Mouse (Mus musculus) heart, embryonic 15.5 days (tissue): ENCODE results near the gene Rxfp3. TPM values are rescaled to one million over a fixed set of nuclear protein-coding genes. Genes with fewer than 3 reads are reported as not detected.

Experiments
- ATAC-seq: fragments of 200-750 bp; cut with Nextera tagmentation; replicated peaks from 2 replicates; pipeline ENCODE4 v1.8.0; 2017; ENCODE audit warnings: low read depth, moderate TSS enrichment; ENCODE audit not compliant: insufficient number of reproducible peaks, insufficient read depth, low FRiP score
- H3K27ac ChIP-seq: fragments of 300-500 bp; sonication (generic); 2 replicates; pipeline ENCODE4 v1.5.1; 2015; ENCODE audit warnings: mild to moderate bottlenecking, inconsistent platforms
- H3K27me3 ChIP-seq: fragments of 300-500 bp; sonication (generic); 2 replicates; pipeline ENCODE4 v1.6.1; 2015; ENCODE audit warnings: inconsistent platforms
- H3K36me3 ChIP-seq: fragments of 300-500 bp; sonication (generic); 2 replicates; pipeline ENCODE4 v1.6.1; 2015; ENCODE audit warnings: mild to moderate bottlenecking, inconsistent platforms
- H3K4me1 ChIP-seq: fragments of 300-500 bp; sonication (generic); replicated peaks from 2 replicates; pipeline ENCODE4 v1.6.1; 2015; ENCODE audit warnings: inconsistent platforms
- H3K4me2 ChIP-seq: fragments of 300-500 bp; sonication (generic); 2 replicates; pipeline ENCODE4 v1.6.1; 2015; ENCODE audit warnings: inconsistent platforms, mild to moderate bottlenecking, moderate library complexity
- H3K4me3 ChIP-seq: fragments of 300-500 bp; sonication (generic); 2 replicates; pipeline ENCODE4 v1.5.1; 2015; ENCODE audit warnings: mild to moderate bottlenecking, inconsistent platforms
- H3K9ac ChIP-seq: fragments of 300-500 bp; sonication (generic); 2 replicates; pipeline ENCODE4 v1.6.1; 2015; ENCODE audit warnings: mild to moderate bottlenecking, inconsistent platforms
- H3K9me3 ChIP-seq: fragments of 300-500 bp; sonication (generic); replicated peaks from 2 replicates; pipeline ENCODE4 v1.6.1; 2016; ENCODE audit warnings: inconsistent platforms
- WGBS: fragments of 180-500 bp; shearing (Covaris S2); methylation state at CpG from one replicate; pipeline ENCODE4 v1.1.7; 2015; ENCODE audit warnings: mixed read lengths; 5-methylcytosine and 5-hydroxymethylcytosine counted together
- polyA plus RNA-seq: library from polyadenylated mRNA; unstranded; fragments of >200 nt; fragmentation: Nextera tagmentation; extraction: Ambion mirVana; gene quantifications from 2 replicates; pipeline ENCODE4 v1.2.1, GENCODE M21; 2015

Rxfp3 gene
- polyA plus RNA-seq = 0.04 TPM in 1 of 2 replicates, not detected in the other

DNA sequence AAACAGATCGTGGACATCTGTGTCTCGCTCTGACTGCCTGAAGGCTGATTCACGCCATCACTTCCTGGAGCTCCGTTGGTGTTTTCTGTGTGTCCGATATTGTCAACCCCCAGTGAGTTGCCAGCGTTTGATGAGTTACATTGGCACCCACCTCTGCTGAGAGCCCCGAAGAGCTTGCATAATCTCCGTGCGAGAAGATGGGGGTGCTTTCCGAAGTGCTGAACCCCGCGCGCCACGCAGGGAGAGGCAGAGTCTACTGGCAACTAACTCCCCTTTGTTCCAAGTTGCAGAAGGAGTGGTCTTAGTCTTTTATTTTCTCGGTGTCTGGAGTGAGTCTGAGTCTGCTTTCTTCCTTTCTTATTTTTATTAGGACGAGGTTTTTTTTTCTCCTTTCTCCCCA lies at the start of gene Rxfp3:
Gene Rxfp3 (minus strand): TSS at position 281 of the 400 bp plus-strand sequence.
- Histone ChIP-seq H3K4me2 (peak within 1 kb of the TSS; percentile 58), H3K27me3 (peaks cover 50% of the 10 kb centered on the region), H3K9ac (no peak within 1 kb of the TSS), H3K4me1 (peaks cover 16% of the 10 kb centered on the region), H3K27ac (no peak within 1 kb of the TSS), H3K9me3 (no peaks in the 10 kb centered on the region), H3K4me3 (peak within 1 kb of the TSS; percentile 43), H3K36me3 (no peaks in the 10 kb centered on the region)
- 4% methylated on average over 16 of the region's 16 CpGs for WGBS
- ATAC-seq = no peak

DNA sequence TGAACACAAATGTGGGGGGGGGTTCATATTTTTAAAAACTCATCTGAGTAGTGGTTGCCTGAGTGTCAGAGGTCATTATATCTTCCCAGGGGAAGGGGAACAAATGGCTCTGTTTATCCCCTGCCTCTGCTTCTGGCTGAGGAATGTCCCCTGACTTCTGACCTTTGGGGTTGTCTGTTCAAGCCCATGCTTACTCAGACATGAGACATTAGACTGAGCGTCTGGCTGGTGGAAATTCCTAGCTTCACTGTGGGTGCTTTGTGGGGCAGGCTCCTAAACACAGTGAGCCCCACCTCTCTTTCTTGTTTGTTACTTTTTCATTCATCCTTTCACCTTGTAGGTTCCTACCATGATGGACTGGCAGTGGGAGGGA lies 47.2 kb upstream of the Rxfp3 start:
- Histone ChIP-seq H3K27ac (no peak overlapping the region), H3K27me3 (no peaks in the 10 kb centered on the region), H3K4me3 (no peak overlapping the region), H3K9me3 (no peaks in the 10 kb centered on the region), H3K9ac (no peak overlapping the region), H3K4me2 (no peak overlapping the region), H3K4me1 (0 out of 2 replicates have a peak, but pooled peaks cover 2% of the 10 kb centered on the region), H3K36me3 (no peaks in the 10 kb centered on the region)
- WGBS = 34% methylated on average over 1 of the region's 1 CpGs
- ATAC-seq = no peak

DNA sequence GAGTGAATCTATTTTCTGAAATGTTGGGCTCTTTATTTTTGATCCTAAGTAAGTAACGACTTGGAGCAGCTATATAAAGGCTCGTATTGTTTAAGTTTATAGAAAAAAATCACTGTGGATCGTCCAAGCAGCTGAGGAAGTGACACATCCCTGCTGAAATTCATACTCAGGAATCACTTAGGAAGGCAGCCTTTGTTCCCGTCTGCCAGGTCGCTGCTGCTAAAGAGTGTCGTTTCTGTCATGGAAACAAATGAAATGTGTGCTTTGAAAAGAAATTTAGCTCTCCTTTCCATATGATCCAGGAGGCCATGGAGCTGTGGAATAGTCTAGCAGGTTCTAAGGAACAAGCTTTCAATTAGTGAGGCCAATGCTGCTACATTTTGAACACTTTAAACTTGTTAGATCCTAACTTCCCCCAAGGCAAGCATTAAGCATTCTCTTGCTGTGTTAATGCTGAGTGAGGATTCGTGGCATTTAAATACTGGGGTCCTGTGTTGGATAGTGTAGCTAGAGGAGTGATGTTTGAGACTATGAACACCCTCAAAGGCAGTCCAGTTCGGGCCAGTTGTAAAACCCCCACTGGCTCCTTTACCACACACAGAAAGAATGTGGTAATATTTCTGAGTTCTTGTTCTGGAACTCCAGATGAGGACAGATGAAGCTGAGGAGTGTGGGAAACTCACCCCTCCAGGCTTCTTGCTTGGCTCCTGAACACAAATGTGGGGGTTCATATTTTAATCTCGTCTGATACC lies 46.6 kb upstream of the Rxfp3 start:
- no peak overlapping the region for H3K4me2 ChIP-seq
- H3K36me3 ChIP-seq = no peaks in the 10 kb centered on the region
- no peak for ATAC-seq
- 0 out of 2 replicates have a peak, but pooled peaks cover 2% of the 10 kb centered on the region for H3K4me1 ChIP-seq
- H3K27me3 ChIP-seq = no peaks in the 10 kb centered on the region
- no peak overlapping the region for H3K9ac ChIP-seq
- peak overlapping the region; percentile 40 for H3K27ac ChIP-seq
- no peak overlapping the region for H3K4me3 ChIP-seq
- no peaks in the 10 kb centered on the region for H3K9me3 ChIP-seq
- 42% methylated on average over 9 of the region's 9 CpGs for WGBS

DNA sequence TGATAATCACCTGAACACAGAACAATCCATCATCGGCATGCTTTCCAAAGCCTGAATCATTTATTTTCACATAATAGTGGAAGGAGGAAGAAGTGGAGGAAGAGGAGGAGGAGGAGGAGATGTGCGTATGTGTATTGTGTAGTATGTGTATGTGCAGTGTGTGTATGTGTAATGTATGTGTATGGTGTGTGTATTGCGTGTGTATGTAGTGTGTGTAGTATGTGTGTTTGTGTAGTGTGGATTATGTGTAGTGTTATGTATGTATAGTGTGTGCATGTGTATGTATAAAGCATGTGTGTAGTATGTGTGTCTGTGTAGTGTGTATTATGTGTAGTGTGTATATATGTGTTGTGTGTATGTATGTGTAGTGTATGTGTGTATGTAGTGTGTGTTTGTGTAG lies 45.9 kb upstream of the Rxfp3 start:
- Histone ChIP-seq H3K9ac (no peak overlapping the region), H3K4me2 (no peak overlapping the region), H3K27ac (no peak overlapping the region), H3K36me3 (no peaks in the 10 kb centered on the region), H3K4me1 (0 out of 2 replicates have a peak, but pooled peaks cover 2% of the 10 kb centered on the region), H3K9me3 (no peaks in the 10 kb centered on the region), H3K4me3 (no peak overlapping the region), H3K27me3 (no peaks in the 10 kb centered on the region)
- no peak for ATAC-seq
- 91% methylated on average over 3 of the region's 3 CpGs for WGBS

GRCm38 (mm10) chr15:11082961-11083569 lies 45.3 kb upstream of the Rxfp3 start:
- H3K4me1 ChIP-seq = 0 out of 2 replicates have a peak, but pooled peaks cover 2% of the 10 kb centered on the region
- H3K27ac ChIP-seq = no peak overlapping the region
- 76% methylated on average over 8 of the region's 8 CpGs for WGBS
- H3K4me2 ChIP-seq = no peak overlapping the region
- no peak overlapping the region for H3K9ac ChIP-seq
- H3K27me3 ChIP-seq = no peaks in the 10 kb centered on the region
- ATAC-seq = no peak
- H3K9me3 ChIP-seq = no peaks in the 10 kb centered on the region
- no peak overlapping the region for H3K4me3 ChIP-seq
- H3K36me3 ChIP-seq = no peaks in the 10 kb centered on the region

- H3K4me1 ChIP-seq = no peaks in the 10 kb centered on the region
- no peaks in the 10 kb centered on the region for H3K36me3 ChIP-seq
- H3K27ac ChIP-seq = no peak overlapping the region
- ATAC-seq = no peak
- 83% methylated on average over 3 of the region's 3 CpGs for WGBS
- H3K4me3 ChIP-seq = no peak overlapping the region
- no peaks in the 10 kb centered on the region for H3K9me3 ChIP-seq
- H3K9ac ChIP-seq = no peak overlapping the region
- H3K4me2 ChIP-seq = no peak overlapping the region
- H3K27me3 ChIP-seq = no peaks in the 10 kb centered on the region
Observed at GRCm38 (mm10) chr15:11075726-11076361, 38.1 kb upstream of the Rxfp3 start.

- H3K9ac ChIP-seq = no peak overlapping the region
- no peak overlapping the region for H3K4me2 ChIP-seq
- 74% methylated on average over 7 of the region's 7 CpGs for WGBS
- H3K4me3 ChIP-seq = no peak overlapping the region
- H3K27me3 ChIP-seq = no peaks in the 10 kb centered on the region
- H3K4me1 ChIP-seq = peaks cover 9% of the 10 kb centered on the region
- ATAC-seq = no peak
- H3K36me3 ChIP-seq = no peaks in the 10 kb centered on the region
- no peaks in the 10 kb centered on the region for H3K9me3 ChIP-seq
- H3K27ac ChIP-seq = no peak overlapping the region
Observed at GRCm38 (mm10) chr15:11067891-11068290, 30.1 kb upstream of the Rxfp3 start.

GRCm38 (mm10) chr15:11066299-11066698 lies 28.5 kb upstream of the Rxfp3 start:
- Histone ChIP-seq H3K27me3 (no peaks in the 10 kb centered on the region), H3K36me3 (no peaks in the 10 kb centered on the region), H3K4me1 (peaks cover 9% of the 10 kb centered on the region), H3K4me3 (peak overlapping the region; percentile 54), H3K9me3 (no peaks in the 10 kb centered on the region), H3K9ac (no peak overlapping the region), H3K4me2 (peak overlapping the region; percentile 67), H3K27ac (0 out of 2 replicates have a peak overlapping the region, but pooled peaks have one; percentile 0)
- no peak for ATAC-seq
- WGBS = 21% methylated on average over 5 of the region's 5 CpGs

GRCm38 (mm10) chr15:11065528-11066171 lies 27.9 kb upstream of the Rxfp3 start:
- H3K4me1 ChIP-seq = peaks cover 9% of the 10 kb centered on the region
- H3K4me2 ChIP-seq = peak overlapping the region; percentile 67
- WGBS = 11% methylated on average over 9 of the region's 9 CpGs
- H3K9ac ChIP-seq = peak overlapping the region; percentile 54
- no peaks in the 10 kb centered on the region for H3K36me3 ChIP-seq
- ATAC-seq = no peak
- H3K27ac ChIP-seq = peak overlapping the region; percentile 73
- peak overlapping the region; percentile 54 for H3K4me3 ChIP-seq
- no peaks in the 10 kb centered on the region for H3K27me3 ChIP-seq
- H3K9me3 ChIP-seq = no peaks in the 10 kb centered on the region

DNA sequence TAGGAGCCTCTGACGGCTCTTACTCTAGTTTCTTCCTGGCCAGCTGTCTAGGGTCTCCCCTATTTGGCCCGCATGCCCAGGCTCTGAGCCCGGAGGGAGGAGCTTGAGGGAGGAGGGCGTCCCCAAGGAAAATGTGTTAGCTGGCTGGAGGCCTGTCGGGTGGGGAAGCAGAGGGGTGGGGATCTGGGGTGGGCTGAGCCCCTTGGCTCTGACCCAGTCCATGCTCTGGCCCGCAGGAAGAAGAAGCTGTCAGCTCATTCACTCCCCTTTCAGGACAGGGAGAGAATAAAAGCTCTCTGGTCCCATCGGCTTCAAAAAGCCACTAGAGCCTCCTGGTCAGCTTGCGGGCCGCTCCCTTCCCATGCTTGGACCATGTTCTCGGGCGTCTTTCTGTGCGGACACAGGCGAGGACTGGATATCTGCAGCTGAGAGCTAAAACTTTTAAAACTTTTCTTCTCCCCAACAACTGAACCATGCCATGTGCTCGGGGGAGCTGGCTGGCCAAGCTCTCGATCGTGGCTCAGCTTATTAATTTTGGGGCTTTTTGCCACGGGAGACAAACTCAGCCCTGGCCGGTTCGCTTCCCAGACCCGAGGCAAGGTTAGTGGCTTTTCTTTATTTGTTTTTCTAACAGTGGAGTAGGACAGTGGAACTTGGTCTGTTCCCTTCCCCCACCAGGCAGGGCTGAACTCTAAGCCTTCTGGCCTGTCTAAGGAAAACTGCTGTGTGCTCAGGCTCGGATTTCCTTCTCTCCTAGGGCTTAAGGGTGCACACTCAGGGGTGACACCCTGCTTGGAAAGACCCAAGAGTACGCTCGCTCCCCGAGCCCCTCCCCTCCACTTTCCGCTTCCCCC lies 27.0 kb upstream of the Rxfp3 start, which contains the start of gene Adamts12:
Gene Adamts12 (plus strand): TSS at position 233 of the 854 bp plus-strand sequence.
- H3K4me1 ChIP-seq = peaks cover 9% of the 10 kb centered on the region

More for the DNA sequence above, 27.0 kb upstream of the Rxfp3 start, which contains the start of gene Adamts12:
- Histone ChIP-seq H3K36me3 (no peaks in the 10 kb centered on the region), H3K4me3 (peak within 1 kb of the TSS; percentile 54), H3K27ac (peak within 1 kb of the TSS; percentile 73), H3K4me2 (peak within 1 kb of the TSS; percentile 67), H3K27me3 (no peaks in the 10 kb centered on the region), H3K9me3 (no peaks in the 10 kb centered on the region), H3K9ac (peak within 1 kb of the TSS; percentile 54)
- WGBS = 1% methylated on average over 25 of the region's 25 CpGs
- ATAC-seq = peak; percentile 84
